Mouse (Mus musculus) intestine, embryonic 16.5 days (tissue): ENCODE results near the gene Gm20388. TPM values are rescaled to one million over a fixed set of nuclear protein-coding genes. Genes with fewer than 3 reads are reported as not detected.
A peak's percentile ranks its signal among the peaks of the same experiment; 100 is the strongest.

Source experiments
- ATAC-seq: fragments of 200-750 bp; cut with Nextera tagmentation; 2 replicates; pipeline ENCODE4 v1.8.0; 2017; ENCODE audit warnings: moderate TSS enrichment, moderate library complexity
- H3K27ac ChIP-seq: fragments of 300-500 bp; sonication (generic); 2 replicates; pipeline ENCODE4 v1.5.1; 2014; ENCODE audit warnings: mild to moderate bottlenecking, low read length
- H3K27me3 ChIP-seq: fragments of 300-500 bp; sonication (generic); replicated peaks from 2 replicates; pipeline ENCODE4 v1.6.1; 2014; ENCODE audit warnings: low read length, control low read depth, mixed read lengths; ENCODE audit not compliant: control insufficient read depth, insufficient read depth
- H3K36me3 ChIP-seq: fragments of 300-500 bp; sonication (generic); 2 replicates; pipeline ENCODE4 v1.6.1; 2014; ENCODE audit warnings: low read length, control low read depth; ENCODE audit not compliant: control insufficient read depth, insufficient read depth
- H3K4me1 ChIP-seq: fragments of 300-500 bp; sonication (generic); 2 replicates; pipeline ENCODE4 v1.6.1; 2014; ENCODE audit warnings: low read length, control low read depth, mixed read lengths; ENCODE audit not compliant: control insufficient read depth, insufficient read depth
- H3K4me2 ChIP-seq: fragments of 300-500 bp; sonication (generic); 2 replicates; pipeline ENCODE4 v1.6.1; 2014; ENCODE audit warnings: low read depth, low read length, control low read depth
- H3K4me3 ChIP-seq: fragments of 300-500 bp; sonication (generic); 2 replicates; pipeline ENCODE4 v1.5.1; 2014; ENCODE audit warnings: mild to moderate bottlenecking, low read length
- H3K9ac ChIP-seq: fragments of 300-500 bp; sonication (generic); 2 replicates; pipeline ENCODE4 v1.6.1; 2014; ENCODE audit warnings: low read depth, low read length
- H3K9me3 ChIP-seq: fragments of 300-500 bp; sonication (generic); 2 replicates; pipeline ENCODE4 v1.6.1; 2016; ENCODE audit warnings: low read length, control low read depth; ENCODE audit not compliant: control insufficient read depth
- WGBS: fragments of 180-500 bp; shearing (Covaris S2); extraction: QIAGEN DNeasy Blood & Tissue Kit; methylation state at CpG from one replicate; pipeline ENCODE4 v1.1.7; 2014; 5-methylcytosine and 5-hydroxymethylcytosine counted together
- polyA plus RNA-seq: library from polyadenylated mRNA; unstranded; fragments of >200 nt; fragmentation: Nextera tagmentation; extraction: Ambion mirVana; gene quantifications from 2 replicates; pipeline ENCODE4 v1.2.1, GENCODE M21; 2015

Gene Gm20388
- polyA plus RNA-seq, 1 experiment from 2014 or later = 5.8 TPM

GRCm38 (mm10) chr8:122847829-122848561, 2937.4 kb downstream of the Gm20388 start, which contains the start of gene Cdh15:
Cdh15 (plus strand) TSS chr8:122847966.
- no peak within 1 kb of the TSS for H3K4me3 ChIP-seq

GRCm38 (mm10) chr8:122849152-122849910, 2938.7 kb downstream of the Gm20388 start:
- Histone ChIP-seq H3K4me2 (no peak overlapping the region), H3K4me3 (no peak overlapping the region), H3K9me3 (no peaks in the 10 kb centered on the region), H3K4me1 (peaks cover 14% of the 10 kb centered on the region; the same call in 1 of the 2 replicates), H3K27me3 (no peaks in the 10 kb centered on the region; the same call in 1 of the 2 replicates), H3K27ac (no peak overlapping the region), H3K9ac (no peak overlapping the region), H3K36me3 (no peaks in the 10 kb centered on the region)
- 65% methylated on average over 7 of the region's 11 CpGs for WGBS
- no peak for ATAC-seq

More at GRCm38 (mm10) chr8:122847829-122848561, 2937.4 kb downstream of the Gm20388 start, which contains the start of gene Cdh15:
- H3K9me3 ChIP-seq = no peaks in the 10 kb centered on the region
- H3K9ac ChIP-seq = no peak within 1 kb of the TSS
- 22% methylated on average over 17 of the region's 18 CpGs for WGBS
- H3K36me3 ChIP-seq = no peaks in the 10 kb centered on the region
- no peaks in the 10 kb centered on the region; the same call in 1 of the 2 replicates for H3K27me3 ChIP-seq
- peak; percentile 87 for ATAC-seq
- H3K4me2 ChIP-seq = no peak within 1 kb of the TSS
- no peak within 1 kb of the TSS for H3K27ac ChIP-seq
- peaks cover 7% of the 10 kb centered on the region; the same call in 1 of the 2 replicates for H3K4me1 ChIP-seq

- WGBS = 63% methylated on average over 3 of the region's 3 CpGs
- Histone ChIP-seq H3K9me3 (no peaks in the 10 kb centered on the region), H3K36me3 (no peaks in the 10 kb centered on the region), H3K4me1 (peaks cover 10% of the 10 kb centered on the region; the same call in 1 of the 2 replicates), H3K27me3 (no peaks in the 10 kb centered on the region), H3K27ac (no peak overlapping the region), H3K4me3 (no peak overlapping the region), H3K4me2 (no peak overlapping the region), H3K9ac (no peak overlapping the region)
- ATAC-seq = no peak
Measured at GRCm38 (mm10) chr8:122850641-122851240, 2940.1 kb downstream of the Gm20388 start.

GRCm38 (mm10) chr8:122851692-122852545, 2941.3 kb downstream of the Gm20388 start:
- H3K27ac ChIP-seq = no peak overlapping the region
- H3K27me3 ChIP-seq = no peaks in the 10 kb centered on the region
- H3K4me3 ChIP-seq = no peak overlapping the region
- 82% methylated on average over 12 of the region's 12 CpGs for WGBS
- no peak overlapping the region for H3K4me2 ChIP-seq
- no peak overlapping the region for H3K9ac ChIP-seq
- H3K9me3 ChIP-seq = no peaks in the 10 kb centered on the region
- ATAC-seq = no peak
- peaks cover 7% of the 10 kb centered on the region; the same call in 1 of the 2 replicates for H3K4me1 ChIP-seq
- H3K36me3 ChIP-seq = no peaks in the 10 kb centered on the region

- no peak overlapping the region for H3K9ac ChIP-seq
- peaks cover 7% of the 10 kb centered on the region; the same call in 1 of the 2 replicates for H3K4me1 ChIP-seq
- no peaks in the 10 kb centered on the region for H3K9me3 ChIP-seq
- H3K27ac ChIP-seq = no peak overlapping the region
- H3K4me3 ChIP-seq = no peak overlapping the region
- H3K4me2 ChIP-seq = no peak overlapping the region
- ATAC-seq = no peak
- no peaks in the 10 kb centered on the region for H3K36me3 ChIP-seq
- no peaks in the 10 kb centered on the region for H3K27me3 ChIP-seq
- 63% methylated on average over 1 of the region's 1 CpGs for WGBS
Measured at GRCm38 (mm10) chr8:122852546-122852905, 2941.9 kb downstream of the Gm20388 start.

- peak; percentile 48; the same call in 1 of the 2 replicates for ATAC-seq
- no peak overlapping the region for H3K4me2 ChIP-seq
Measured at GRCm38 (mm10) chr8:122853340-122853771, 2942.7 kb downstream of the Gm20388 start.

GRCm38 (mm10) chr8:122854388-122854787, 2943.7 kb downstream of the Gm20388 start:
- Histone ChIP-seq H3K27me3 (no peaks in the 10 kb centered on the region), H3K4me1 (peaks cover 7% of the 10 kb centered on the region; the same call in 1 of the 2 replicates), H3K27ac (no peak overlapping the region), H3K9ac (no peak overlapping the region), H3K4me2 (no peak overlapping the region), H3K36me3 (no peaks in the 10 kb centered on the region), H3K9me3 (no peaks in the 10 kb centered on the region), H3K4me3 (no peak overlapping the region)
- WGBS = 62% methylated on average over 7 of the region's 7 CpGs
- ATAC-seq = no peak

More at GRCm38 (mm10) chr8:122853340-122853771, 2942.7 kb downstream of the Gm20388 start:
- no peak overlapping the region for H3K27ac ChIP-seq
- 14% methylated on average over 11 of the region's 11 CpGs for WGBS
- H3K9me3 ChIP-seq = no peaks in the 10 kb centered on the region
- H3K4me1 ChIP-seq = peaks cover 7% of the 10 kb centered on the region; the same call in 1 of the 2 replicates
- no peaks in the 10 kb centered on the region for H3K36me3 ChIP-seq
- no peak overlapping the region for H3K4me3 ChIP-seq
- no peaks in the 10 kb centered on the region for H3K27me3 ChIP-seq
- no peak overlapping the region for H3K9ac ChIP-seq

- ATAC-seq = no peak
- WGBS = 80% methylated on average over 4 of the region's 4 CpGs
- no peak overlapping the region for H3K9ac ChIP-seq
Measured at GRCm38 (mm10) chr8:122855123-122855522, 2944.5 kb downstream of the Gm20388 start.

More at GRCm38 (mm10) chr8:122855123-122855522, 2944.5 kb downstream of the Gm20388 start:
- no peaks in the 10 kb centered on the region for H3K27me3 ChIP-seq
- no peaks in the 10 kb centered on the region for H3K36me3 ChIP-seq
- no peak overlapping the region for H3K27ac ChIP-seq
- no peak overlapping the region for H3K4me2 ChIP-seq
- H3K4me1 ChIP-seq = peaks cover 7% of the 10 kb centered on the region; the same call in 1 of the 2 replicates
- no peaks in the 10 kb centered on the region for H3K9me3 ChIP-seq
- no peak overlapping the region for H3K4me3 ChIP-seq
